Mouse (Mus musculus): ENCODE results near the gene Rasgef1b. TPM values are rescaled to one million over a fixed set of nuclear protein-coding genes. Genes with fewer than 3 reads are reported as not detected.
A peak's percentile ranks its signal among the peaks of the same experiment; 100 is the strongest.

Gene Rasgef1b
- polyA plus RNA-seq, 1 experiment = 8.6 TPM

- WGBS = 74% methylated on average over 4 of the region's 4 CpGs
- H3K4me3 ChIP-seq (ENCODE audit: insufficient read depth, low read depth, low read length) = no peak overlapping the region
- TF ChIP-seq POLR2A (IDR thresholded peaks at IDR 0.05; ENCODE audit: low read depth, low read length) (no peak), CTCF (conservative IDR thresholded peaks at IDR 0.05; ENCODE audit: insufficient read depth, insufficient read length, low read depth, low read length) (no peak)
- H3K4me1 ChIP-seq (ENCODE audit: control insufficient read depth, insufficient read depth, low read length) = peaks cover 9% of the 10 kb centered on the region; the same call in 1 of the 2 replicates
- H3K27ac ChIP-seq (ENCODE audit: insufficient read depth, low read depth, low read length) = no peak overlapping the region
- no peaks in the 10 kb centered on the region for H3K27me3 ChIP-seq (replicated peaks; ENCODE audit: control insufficient read depth, insufficient read depth, low read length)
- H3K36me3 ChIP-seq (ENCODE audit: control insufficient read depth, insufficient read depth, low read length) = no peaks in the 10 kb centered on the region
- no peak for DNase-seq
Observed at GRCm38 (mm10) chr5:99525649-99526048, 203.2 kb downstream of the Rasgef1b start.

GRCm38 (mm10) chr5:99522571-99523269, 206.1 kb downstream of the Rasgef1b start:
- H3K36me3 ChIP-seq (ENCODE audit: control insufficient read depth, insufficient read depth, low read length) = no peaks in the 10 kb centered on the region
- WGBS = 77% methylated on average over 8 of the region's 8 CpGs
- no peak for TF ChIP-seq CTCF (conservative IDR thresholded peaks at IDR 0.05; ENCODE audit: insufficient read depth, insufficient read length, low read depth, low read length)
- TF ChIP-seq POLR2A (IDR thresholded peaks at IDR 0.05; ENCODE audit: low read depth, low read length) = no peak
- H3K27ac ChIP-seq (ENCODE audit: insufficient read depth, low read depth, low read length) = no peak overlapping the region
- DNase-seq = peak; percentile 29
- no peak overlapping the region for H3K4me3 ChIP-seq (ENCODE audit: insufficient read depth, low read depth, low read length)
- no peaks in the 10 kb centered on the region for H3K27me3 ChIP-seq (replicated peaks; ENCODE audit: control insufficient read depth, insufficient read depth, low read length)
- peaks cover 9% of the 10 kb centered on the region; the same call in 1 of the 2 replicates for H3K4me1 ChIP-seq (ENCODE audit: control insufficient read depth, insufficient read depth, low read length)

- TF ChIP-seq CTCF (conservative IDR thresholded peaks at IDR 0.05; ENCODE audit: insufficient read depth, insufficient read length, low read depth, low read length) = no peak
- TF ChIP-seq POLR2A (IDR thresholded peaks at IDR 0.05; ENCODE audit: low read depth, low read length) = no peak
- Histone ChIP-seq H3K27ac (ENCODE audit: insufficient read depth, low read depth, low read length) (no peak overlapping the region), H3K36me3 (ENCODE audit: control insufficient read depth, insufficient read depth, low read length) (no peaks in the 10 kb centered on the region), H3K4me3 (ENCODE audit: insufficient read depth, low read depth, low read length) (no peak overlapping the region), H3K27me3 (replicated peaks; ENCODE audit: control insufficient read depth, insufficient read depth, low read length) (no peaks in the 10 kb centered on the region), H3K4me1 (ENCODE audit: control insufficient read depth, insufficient read depth, low read length) (0 out of 2 replicates have a peak, but pooled peaks cover under 1% of the 10 kb centered on the region)
- DNase-seq = peak; percentile 24
- WGBS = 54% methylated on average over 4 of the region's 4 CpGs
Observed at GRCm38 (mm10) chr5:99521411-99521810, 207.5 kb downstream of the Rasgef1b start.

GRCm38 (mm10) chr5:99519556-99519955, 209.3 kb downstream of the Rasgef1b start:
- no peaks in the 10 kb centered on the region for H3K36me3 ChIP-seq (ENCODE audit: control insufficient read depth, insufficient read depth, low read length)
- no peaks in the 10 kb centered on the region for H3K27me3 ChIP-seq (replicated peaks; ENCODE audit: control insufficient read depth, insufficient read depth, low read length)
- H3K27ac ChIP-seq (ENCODE audit: insufficient read depth, low read depth, low read length) = no peak overlapping the region
- H3K4me1 ChIP-seq (ENCODE audit: control insufficient read depth, insufficient read depth, low read length) = no peaks in the 10 kb centered on the region
- H3K4me3 ChIP-seq (ENCODE audit: insufficient read depth, low read depth, low read length) = no peak overlapping the region
- TF ChIP-seq CTCF (conservative IDR thresholded peaks at IDR 0.05; ENCODE audit: insufficient read depth, insufficient read length, low read depth, low read length) (no peak), POLR2A (IDR thresholded peaks at IDR 0.05; ENCODE audit: low read depth, low read length) (no peak)
- 95% methylated on average over 2 of the region's 2 CpGs for WGBS
- DNase-seq = no peak

- no peak overlapping the region for H3K27ac ChIP-seq (ENCODE audit: insufficient read depth, low read depth, low read length)
- DNase-seq = no peak
- TF ChIP-seq CTCF (conservative IDR thresholded peaks at IDR 0.05; ENCODE audit: insufficient read depth, insufficient read length, low read depth, low read length) (no peak), POLR2A (IDR thresholded peaks at IDR 0.05; ENCODE audit: low read depth, low read length) (no peak)
- no peaks in the 10 kb centered on the region for H3K27me3 ChIP-seq (replicated peaks; ENCODE audit: control insufficient read depth, insufficient read depth, low read length)
- no peaks in the 10 kb centered on the region for H3K36me3 ChIP-seq (ENCODE audit: control insufficient read depth, insufficient read depth, low read length)
- no peak overlapping the region for H3K4me3 ChIP-seq (ENCODE audit: insufficient read depth, low read depth, low read length)
- WGBS = 75% methylated on average over 4 of the region's 4 CpGs
- H3K4me1 ChIP-seq (ENCODE audit: control insufficient read depth, insufficient read depth, low read length) = no peaks in the 10 kb centered on the region
Observed at GRCm38 (mm10) chr5:99519023-99519422, 209.8 kb downstream of the Rasgef1b start.

GRCm38 (mm10) chr5:99516207-99516606, 212.7 kb downstream of the Rasgef1b start:
- DNase-seq = no peak
- TF ChIP-seq POLR2A (IDR thresholded peaks at IDR 0.05; ENCODE audit: low read depth, low read length) = no peak
- no peak for TF ChIP-seq CTCF (conservative IDR thresholded peaks at IDR 0.05; ENCODE audit: insufficient read depth, insufficient read length, low read depth, low read length)
- no peaks in the 10 kb centered on the region for H3K27me3 ChIP-seq (replicated peaks; ENCODE audit: control insufficient read depth, insufficient read depth, low read length)

GRCm38 (mm10) chr5:99515764-99516163, 213.1 kb downstream of the Rasgef1b start:
- Histone ChIP-seq H3K27ac (ENCODE audit: insufficient read depth, low read depth, low read length) (no peak overlapping the region), H3K27me3 (replicated peaks; ENCODE audit: control insufficient read depth, insufficient read depth, low read length) (no peaks in the 10 kb centered on the region), H3K4me3 (ENCODE audit: insufficient read depth, low read depth, low read length) (no peak overlapping the region), H3K36me3 (ENCODE audit: control insufficient read depth, insufficient read depth, low read length) (no peaks in the 10 kb centered on the region), H3K4me1 (ENCODE audit: control insufficient read depth, insufficient read depth, low read length) (no peaks in the 10 kb centered on the region)
- no peak for TF ChIP-seq CTCF (conservative IDR thresholded peaks at IDR 0.05; ENCODE audit: insufficient read depth, insufficient read length, low read depth, low read length)
- TF ChIP-seq POLR2A (IDR thresholded peaks at IDR 0.05; ENCODE audit: low read depth, low read length) = no peak
- DNase-seq = no peak
- 67% methylated on average over 4 of the region's 4 CpGs for WGBS

More at GRCm38 (mm10) chr5:99516207-99516606, 212.7 kb downstream of the Rasgef1b start:
- no peaks in the 10 kb centered on the region for H3K4me1 ChIP-seq (ENCODE audit: control insufficient read depth, insufficient read depth, low read length)
- no peak overlapping the region for H3K4me3 ChIP-seq (ENCODE audit: insufficient read depth, low read depth, low read length)
- H3K27ac ChIP-seq (ENCODE audit: insufficient read depth, low read depth, low read length) = no peak overlapping the region
- no peaks in the 10 kb centered on the region for H3K36me3 ChIP-seq (ENCODE audit: control insufficient read depth, insufficient read depth, low read length)
- WGBS = 68% methylated on average over 5 of the region's 5 CpGs
